Mouse (Mus musculus) testis, adult 2 months (tissue): Measurements from ENCODE around the gene Gas2l1.
A peak's percentile ranks its signal among the peaks of the same experiment; 100 is the strongest.

ENCODE experiments used
- CTCF ChIP-seq: fragments of 200-500 bp; IDR thresholded peaks from 2 replicates; pipeline ENCODE4 v1.5.1; 2012; ENCODE audit warnings: low read depth, mild to moderate bottlenecking, inconsistent platforms, low read length, moderate library complexity; ENCODE audit not compliant: control insufficient read depth, insufficient read depth, insufficient replicate concordance
- POLR2A ChIP-seq: fragments of 200-500 bp; IDR thresholded peaks from 2 replicates; pipeline ENCODE4 v1.6.1; 2012; ENCODE audit warnings: low read depth, mild to moderate bottlenecking, inconsistent platforms, low read length, moderate library complexity; ENCODE audit not compliant: control insufficient read depth

DNA sequence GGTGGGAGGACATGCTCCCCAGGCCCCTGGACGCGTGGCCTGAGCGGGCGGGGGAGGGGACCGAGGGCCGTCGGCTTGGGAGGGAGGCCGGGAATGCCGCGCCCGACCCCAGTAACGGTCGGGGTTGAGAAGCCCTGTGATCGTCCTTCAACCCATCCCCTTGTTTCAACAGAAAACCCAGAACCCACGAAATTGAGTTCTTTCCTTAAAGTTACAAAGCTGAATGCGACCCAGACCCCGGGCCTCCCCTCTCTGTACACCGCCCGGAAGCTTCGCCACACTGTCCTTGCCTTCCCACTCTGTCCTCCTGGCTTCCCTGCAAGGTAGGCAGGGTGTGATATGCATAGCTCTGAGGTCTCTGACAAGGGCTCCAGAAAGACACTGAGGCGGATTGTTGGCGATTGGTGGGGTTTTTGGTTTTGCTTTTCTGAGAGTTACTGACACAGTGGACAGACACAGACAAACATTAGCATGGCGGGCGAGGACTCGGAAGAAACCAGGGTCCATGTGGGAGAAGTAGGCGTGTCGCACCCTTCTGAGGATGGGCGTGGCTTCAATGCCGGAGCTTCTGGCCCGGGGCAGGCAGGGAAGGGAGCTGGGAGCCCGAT, 34.6 kb upstream of the Gas2l1 start:
- TF ChIP-seq CTCF: no peak
- peak; percentile 88 for TF ChIP-seq POLR2A
